Mouse (Mus musculus): Measurements from ENCODE around the gene Taok1.

DNA sequence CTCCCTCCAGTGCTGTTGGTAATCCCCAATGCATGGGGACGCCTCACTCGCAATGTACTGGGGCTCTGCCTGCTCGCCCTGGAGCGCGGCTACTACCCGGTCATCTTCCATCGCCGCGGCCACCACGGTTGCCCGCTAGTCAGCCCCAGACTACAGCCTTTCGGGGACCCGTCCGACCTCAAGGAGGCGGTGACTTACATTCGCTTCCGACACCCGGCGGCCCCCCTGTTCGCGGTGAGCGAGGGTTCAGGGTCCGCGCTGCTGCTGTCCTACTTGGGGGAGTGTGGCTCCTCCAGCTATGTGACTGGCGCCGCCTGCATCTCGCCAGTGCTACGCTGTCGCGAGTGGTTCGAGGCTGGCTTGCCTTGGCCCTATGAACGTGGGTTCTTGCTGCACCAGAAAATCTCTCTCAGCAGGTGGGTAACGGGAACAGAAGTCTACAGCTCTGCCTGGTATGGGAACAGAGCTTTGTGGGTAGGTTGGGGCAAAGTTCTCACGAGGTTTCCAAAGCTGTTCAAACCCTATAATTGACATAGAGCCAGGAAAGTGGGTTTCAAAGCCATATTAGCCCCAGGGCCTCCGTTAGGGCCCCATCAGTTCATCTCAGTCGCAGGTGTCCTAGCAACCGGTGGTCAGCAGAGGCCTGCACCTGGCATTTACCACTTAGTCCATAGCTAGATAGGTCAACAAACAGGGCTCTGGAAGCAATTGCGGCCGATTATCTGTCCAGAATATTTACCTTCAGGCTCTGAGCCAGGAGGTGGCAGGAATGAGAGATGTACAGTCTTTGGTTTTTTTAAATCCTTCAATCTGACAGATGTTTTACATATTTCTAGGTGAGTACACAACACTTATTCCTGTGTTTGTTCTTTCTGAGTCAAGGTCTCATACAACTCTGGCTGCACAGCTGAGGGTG is 91.7 kb downstream of the Taok1 start, which contains the start of gene Trp53i13:
- TF ChIP-seq CTCF (IDR thresholded peaks at IDR 0.05; ENCODE audit: control insufficient read depth, insufficient read depth, insufficient replicate concordance, low read depth, low read length), result no peak
- TF ChIP-seq POLR2A (IDR thresholded peaks at IDR 0.05; ENCODE audit: control insufficient read depth, low read depth, low read length), result no peak

Data from testis, adult 2 months (tissue).